Mouse (Mus musculus): ENCODE results near the gene Amot.

Gene Amot

GRCm38 (mm10) chrX:145504717-145505415, at the start of gene Amot:
Gene Amot, minus strand, starts transcription at chrX:145505181.
- CTCF ChIA-PET = no interaction called here

GRCm38 (mm10) chrX:145545060-145545459, 40.1 kb upstream of the Amot start:
- CTCF ChIA-PET = no interaction called here

DNA sequence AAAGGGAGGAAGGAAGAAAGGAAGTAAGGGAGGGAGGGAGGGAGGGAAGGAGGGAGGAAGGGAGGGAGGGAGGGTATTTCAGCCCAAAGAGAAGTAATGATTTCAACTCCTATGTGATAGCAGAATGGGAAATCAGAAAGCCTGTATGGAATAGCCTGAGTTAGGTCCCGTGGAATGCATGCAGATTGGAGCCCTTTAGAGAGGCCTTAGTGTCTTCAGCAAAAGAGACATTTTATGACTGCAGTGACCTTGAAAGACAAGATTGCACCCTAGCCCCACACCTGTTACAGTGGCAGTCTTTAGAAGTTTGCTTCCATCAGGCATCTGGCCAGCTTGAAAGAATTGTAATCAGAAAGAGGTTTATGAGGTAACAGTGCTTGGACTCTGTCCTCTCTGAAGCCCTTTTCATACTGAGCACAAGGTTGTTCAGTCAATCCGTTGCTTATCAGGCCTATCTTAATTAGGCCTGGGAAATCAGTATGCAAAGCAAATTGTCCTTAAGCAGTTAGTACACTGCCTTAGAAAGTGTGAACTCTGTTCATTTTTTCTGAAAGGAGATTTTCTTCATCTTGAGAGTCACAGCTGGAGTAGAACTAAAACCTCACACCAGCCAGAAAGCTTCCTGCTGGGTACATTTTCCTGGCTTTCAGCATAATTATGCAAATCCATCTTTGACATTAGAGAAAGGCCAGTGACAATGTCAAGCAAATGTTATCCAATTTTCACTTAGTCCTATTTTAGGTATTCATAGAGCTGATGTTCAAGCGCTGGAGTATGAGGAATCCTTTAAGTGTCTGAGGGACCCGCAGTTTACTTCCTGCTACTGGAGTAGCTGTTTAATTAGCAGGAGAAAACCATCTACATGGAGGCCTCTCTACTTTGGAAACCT, 38.9 kb upstream of the Amot start:
- CTCF ChIA-PET = no interaction called here

GRCm38 (mm10) chrX:145541050-145541449, 36.1 kb upstream of the Amot start:
- CTCF ChIA-PET = no interaction called here

DNA sequence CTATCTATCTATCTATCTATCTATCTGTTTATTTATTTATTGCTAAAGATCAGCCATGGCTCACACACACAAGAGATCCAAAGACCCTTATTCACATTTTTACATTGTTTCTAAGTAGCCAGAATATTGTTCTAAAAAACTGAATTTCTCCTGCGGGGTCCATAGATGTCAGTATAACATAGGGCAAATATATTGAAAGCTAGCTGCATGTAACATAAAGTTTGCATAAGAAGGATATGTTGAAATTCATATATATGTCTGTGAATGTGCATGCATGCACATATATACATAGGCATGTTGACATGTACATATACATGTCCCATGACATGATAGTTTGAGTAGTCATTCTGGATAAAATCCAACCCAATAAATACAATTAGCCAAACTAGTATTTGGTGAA, 35.3 kb upstream of the Amot start:
- CTCF ChIA-PET = no interaction called here

DNA sequence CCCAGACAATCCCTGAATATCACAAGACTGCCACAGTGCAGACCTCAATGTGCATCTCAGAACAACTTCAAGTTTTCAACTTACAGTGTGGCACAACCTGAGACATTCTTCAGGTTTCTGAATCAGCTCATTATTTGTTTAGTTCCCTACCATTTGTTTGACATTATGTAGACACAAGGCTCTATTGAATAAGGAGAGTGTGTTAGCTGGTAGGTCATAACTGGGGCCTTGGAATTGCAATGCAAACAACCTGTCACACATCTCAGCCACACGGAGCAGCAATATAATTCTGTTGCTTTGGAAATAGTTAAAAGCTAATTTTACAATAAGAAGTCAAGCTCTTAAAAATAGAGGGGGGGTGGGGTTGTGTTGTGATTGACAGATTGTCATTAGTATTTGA, 24.6 kb upstream of the Amot start:
- CTCF ChIA-PET = interaction anchor here (0.6 kb wide), 1 partner anchor 71 kb away, joined by 3 read pairs; no protein-coding TSS in a partner anchor

DNA sequence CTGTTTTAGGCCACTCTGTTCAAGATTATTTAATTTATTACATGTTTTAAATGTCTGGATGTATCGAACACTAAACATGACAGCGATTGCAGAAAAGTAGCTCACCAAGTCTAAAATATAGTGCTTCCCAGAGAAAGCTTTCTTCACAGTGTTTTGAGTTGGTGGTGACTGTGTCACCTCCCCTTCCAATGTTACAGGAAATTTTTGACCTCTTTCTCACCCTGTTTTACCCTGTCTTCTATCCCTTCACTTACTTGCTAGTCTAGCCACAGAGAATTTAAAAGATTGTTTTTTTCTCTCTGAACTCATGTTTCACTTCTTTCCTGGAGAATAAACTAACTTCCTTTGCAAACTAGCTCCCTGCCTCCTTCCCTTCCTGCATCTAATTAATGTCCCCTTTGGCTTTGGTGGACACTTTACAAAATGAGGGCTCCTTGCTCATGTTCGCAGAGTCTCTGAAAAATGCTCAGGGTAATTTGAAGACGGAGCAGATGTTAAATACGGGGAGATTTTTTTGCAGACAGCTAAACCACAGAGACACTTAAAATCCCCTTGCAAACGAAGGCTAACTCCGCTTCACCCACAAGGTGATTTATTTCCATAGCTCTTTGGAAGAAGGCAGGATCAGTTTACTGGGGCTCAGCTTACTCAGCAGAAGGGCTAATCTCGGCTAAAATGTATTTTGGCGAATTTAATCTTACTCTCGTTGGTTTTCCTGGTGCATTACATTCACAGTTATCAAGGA, 11.5 kb upstream of the Amot start:
- CTCF ChIA-PET = no interaction called here

DNA sequence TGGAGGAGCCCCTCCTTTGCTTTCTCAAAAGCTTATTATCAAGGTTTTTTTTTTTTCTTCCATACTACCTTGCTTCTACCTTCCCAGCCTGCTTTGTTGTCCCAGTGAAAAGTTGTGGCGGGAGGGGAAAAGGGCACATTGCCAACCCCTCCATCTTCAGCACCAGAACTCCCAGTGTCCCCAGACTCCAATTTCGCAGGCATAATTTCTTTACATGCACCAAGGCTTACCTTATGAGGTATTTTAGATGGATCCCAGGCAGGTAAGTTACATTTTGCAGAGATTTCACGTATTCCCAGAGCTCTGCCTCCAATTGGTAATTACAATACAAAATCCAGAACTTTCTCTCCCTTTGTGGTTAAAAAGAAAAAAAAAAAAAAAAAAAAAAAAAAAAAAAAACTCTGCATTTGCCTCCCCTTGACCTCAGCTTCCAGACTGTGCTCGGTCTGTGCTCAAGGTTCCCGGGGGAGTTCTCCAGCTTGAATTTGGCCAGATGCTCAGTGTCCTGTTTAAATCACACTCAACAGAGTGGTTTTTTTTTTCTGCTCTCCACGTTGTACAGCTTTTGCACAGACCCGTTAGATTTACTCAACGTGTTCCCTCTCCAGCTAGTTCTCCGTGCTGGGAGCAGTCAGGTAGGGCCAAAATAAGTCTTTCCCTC, 10.6 kb upstream of the Amot start:
- CTCF ChIA-PET = no interaction called here

DNA sequence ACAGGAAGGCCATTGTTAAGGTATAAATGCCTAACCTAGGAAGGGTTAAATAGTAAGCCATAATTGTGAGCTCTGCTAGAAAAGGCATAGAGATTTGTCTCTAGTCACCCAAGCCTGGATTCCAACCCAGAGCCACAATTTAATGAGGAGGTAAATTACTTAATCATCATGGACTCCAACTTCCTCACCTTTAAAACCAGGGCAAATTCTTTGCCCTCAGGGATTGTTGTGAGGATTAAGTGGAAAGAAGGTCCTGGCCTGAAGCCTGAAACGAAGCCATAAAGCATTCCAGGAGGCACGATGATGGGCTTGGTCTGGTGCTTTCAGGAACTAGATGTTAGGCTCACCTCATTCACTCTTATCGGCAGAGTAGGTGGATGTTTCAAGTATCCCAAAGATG, 5.7 kb upstream of the Amot start:
- CTCF ChIA-PET = no interaction called here

GRCm38 (mm10) chrX:145505457-145506201, 648 bp upstream of the Amot start:
- CTCF ChIA-PET = no interaction called here

DNA sequence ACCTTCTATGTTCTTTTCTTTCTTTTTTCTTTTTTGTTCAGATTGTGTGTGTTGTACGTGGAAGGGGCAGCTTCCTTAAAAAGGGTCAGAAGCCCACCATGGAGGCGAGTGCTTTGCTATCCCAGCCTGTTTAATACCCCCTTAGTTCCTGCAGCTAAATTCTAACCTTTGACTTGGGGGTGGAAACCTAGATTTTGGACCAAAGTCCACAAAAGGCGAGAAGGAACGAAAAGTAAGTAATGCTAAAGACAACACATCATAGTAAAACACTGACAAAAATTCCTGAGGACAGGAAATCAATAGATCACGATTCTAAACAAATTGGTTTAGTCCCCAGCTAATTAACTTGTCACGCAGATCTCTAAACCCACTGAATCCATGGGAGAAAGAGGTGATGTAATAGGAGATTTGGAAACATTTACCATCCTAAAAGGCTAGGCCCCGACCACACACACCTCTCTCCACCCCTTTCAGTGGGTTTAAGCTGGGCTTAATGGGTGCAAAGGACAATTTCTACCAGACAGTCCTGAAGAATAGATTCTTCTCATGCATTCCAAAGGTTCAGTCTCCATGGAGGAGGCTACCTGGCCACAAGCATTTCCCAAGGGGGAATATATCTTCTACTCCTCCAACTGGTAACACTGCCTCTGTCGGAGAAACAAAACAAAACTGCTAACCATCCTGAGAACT, 3.2 kb downstream of the Amot start:
- CTCF ChIA-PET = no interaction called here

- CTCF ChIA-PET = no interaction called here
Measured at GRCm38 (mm10) chrX:145499101-145499500, 5.9 kb downstream of the Amot start.

GRCm38 (mm10) chrX:145498691-145499090, 6.3 kb downstream of the Amot start:
- CTCF ChIA-PET = no interaction called here

DNA sequence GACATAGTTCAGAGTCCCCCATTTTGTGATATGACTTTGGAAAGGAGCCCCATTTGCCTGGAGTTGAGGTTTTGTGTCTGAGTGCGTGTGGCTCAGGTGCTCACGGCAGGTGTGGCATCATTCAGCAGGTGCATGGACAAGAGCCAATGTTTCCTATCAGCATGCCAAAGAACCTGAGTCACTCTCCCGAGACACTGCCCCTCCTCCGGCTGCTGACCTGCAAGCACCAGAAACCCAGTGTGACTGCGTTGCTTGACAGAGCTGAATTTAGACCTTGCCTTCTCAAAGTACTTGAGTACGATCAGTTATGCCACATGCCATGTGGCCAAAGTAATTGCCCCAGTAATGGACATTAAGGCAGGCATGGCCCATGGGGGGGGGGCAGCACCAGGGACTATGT, 7.5 kb downstream of the Amot start:
- CTCF ChIA-PET = no interaction called here

DNA sequence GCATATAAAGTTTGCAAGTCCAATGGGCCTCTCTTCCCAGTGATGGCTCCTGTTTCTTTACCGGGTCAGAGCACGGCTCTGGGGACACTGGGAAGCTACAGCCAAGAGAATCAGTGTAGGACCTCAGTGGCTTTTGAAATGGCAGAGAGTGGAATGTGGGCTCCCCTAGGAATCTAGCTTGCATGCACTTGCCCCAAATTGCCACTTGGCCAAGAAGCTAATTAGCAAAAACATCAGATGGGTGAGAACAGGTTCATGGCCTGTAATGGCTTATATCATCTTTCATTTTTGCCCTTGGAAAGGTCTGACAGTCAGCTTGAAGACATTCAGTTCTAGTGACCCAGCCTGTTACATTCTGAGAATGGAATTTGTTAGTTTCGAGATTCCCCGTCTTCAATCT, 9.6 kb downstream of the Amot start:
- CTCF ChIA-PET = no interaction called here

- CTCF ChIA-PET = no interaction called here
Measured at GRCm38 (mm10) chrX:145490821-145491220, 14.2 kb downstream of the Amot start.

- CTCF ChIA-PET = no interaction called here
Measured at GRCm38 (mm10) chrX:145490417-145490816, 14.6 kb downstream of the Amot start.

DNA sequence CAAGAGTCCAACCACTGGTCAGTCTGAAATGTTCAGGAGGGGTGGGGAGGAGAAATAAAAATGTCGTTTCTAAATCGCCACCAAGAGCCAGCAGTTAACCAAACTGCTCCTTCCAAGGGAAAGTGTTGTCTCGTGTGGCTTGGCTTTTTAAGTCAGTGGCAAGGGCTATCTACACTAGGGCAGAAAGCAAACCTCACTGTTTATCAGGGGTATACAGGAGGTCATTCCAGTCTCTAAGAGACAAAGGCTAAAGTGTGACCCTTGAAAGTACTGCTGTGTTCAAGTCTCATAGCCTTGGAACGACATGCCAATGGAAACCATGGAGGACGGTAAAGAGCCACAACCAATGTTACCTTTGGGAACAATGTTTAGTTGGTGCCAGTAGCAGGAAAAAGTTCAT, 15.0 kb downstream of the Amot start:
- CTCF ChIA-PET = no interaction called here

- CTCF ChIA-PET = no interaction called here
Measured at GRCm38 (mm10) chrX:145485495-145485894, 19.5 kb downstream of the Amot start.

DNA sequence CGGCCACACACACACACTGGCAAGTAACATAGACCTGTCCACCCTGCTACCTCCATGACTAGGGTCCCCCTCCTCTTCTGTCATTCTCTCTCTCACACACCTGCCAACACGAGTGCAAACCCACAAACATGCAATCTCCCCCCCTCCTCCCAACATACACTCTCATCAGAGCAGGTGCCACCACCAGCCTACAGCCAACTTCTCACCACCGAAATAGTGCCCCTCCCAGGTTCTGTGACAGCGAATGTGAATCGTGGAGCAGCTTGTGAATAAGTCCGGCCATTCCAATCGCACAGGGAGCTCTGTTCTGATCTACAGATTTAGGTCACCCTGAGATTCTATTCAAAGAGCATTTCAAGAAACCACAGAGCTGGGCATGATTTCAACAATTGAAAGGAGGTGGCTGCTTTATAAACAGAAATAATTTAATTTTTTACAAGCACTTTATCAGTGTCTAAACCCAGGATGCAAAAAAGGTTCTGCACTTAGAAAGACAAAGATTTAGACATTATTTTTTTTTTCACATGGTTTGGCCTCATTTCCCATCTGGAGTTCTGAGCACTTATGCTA, 21.4 kb downstream of the Amot start:
- CTCF ChIA-PET = no interaction called here

DNA sequence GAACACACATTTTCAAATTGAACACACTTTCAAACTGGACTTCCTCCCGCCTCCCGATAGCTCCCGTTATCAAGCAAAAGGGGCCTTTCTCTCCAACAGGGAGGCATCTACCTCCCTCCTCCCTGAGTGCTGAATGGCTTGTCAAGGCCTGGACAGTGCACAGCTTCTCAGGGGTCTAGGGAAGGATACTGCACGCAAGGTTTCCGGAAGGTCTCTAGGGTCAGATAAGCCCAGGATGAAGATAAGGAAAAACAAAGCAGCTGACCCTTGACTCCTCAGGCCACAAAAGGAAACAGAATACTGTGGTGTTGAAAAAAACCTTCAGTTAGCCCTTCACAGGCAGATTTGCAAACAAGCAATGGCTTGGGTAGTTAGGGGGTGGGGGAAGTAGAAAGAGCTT, 22.6 kb downstream of the Amot start:
- CTCF ChIA-PET = no interaction called here
